Mouse (Mus musculus): ENCODE measurements around the gene Il12rb2.

Il12rb2 gene

DNA sequence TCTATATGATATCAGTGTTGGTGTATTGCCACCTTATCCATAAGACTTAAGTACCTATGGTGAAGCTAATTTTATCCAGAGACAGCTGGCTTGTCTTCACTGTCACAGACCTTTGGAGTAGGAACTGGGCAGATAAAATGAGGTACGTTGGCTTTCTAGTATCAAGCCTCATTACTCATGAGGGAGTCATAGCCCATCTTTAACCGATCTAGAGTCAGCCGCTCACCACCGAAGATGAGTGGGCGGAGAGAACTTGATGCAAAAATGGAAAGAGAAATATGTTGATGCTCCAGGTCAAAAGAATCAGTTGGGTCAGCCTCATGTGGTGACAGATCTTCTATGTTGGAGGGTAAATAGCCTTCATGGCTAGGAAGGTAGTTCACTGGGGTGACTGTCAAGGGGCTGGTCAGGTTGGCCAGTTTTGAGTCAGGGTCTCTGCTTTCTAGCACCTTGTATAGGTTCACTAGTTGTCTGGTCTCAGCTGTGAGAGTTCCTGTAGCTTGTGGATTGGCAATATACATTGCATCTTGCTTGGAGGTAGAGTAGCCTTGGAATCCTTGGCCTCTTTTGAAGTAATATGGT lies 83.9 kb downstream of the Il12rb2 start:
- no peak for DNase-seq

DNA sequence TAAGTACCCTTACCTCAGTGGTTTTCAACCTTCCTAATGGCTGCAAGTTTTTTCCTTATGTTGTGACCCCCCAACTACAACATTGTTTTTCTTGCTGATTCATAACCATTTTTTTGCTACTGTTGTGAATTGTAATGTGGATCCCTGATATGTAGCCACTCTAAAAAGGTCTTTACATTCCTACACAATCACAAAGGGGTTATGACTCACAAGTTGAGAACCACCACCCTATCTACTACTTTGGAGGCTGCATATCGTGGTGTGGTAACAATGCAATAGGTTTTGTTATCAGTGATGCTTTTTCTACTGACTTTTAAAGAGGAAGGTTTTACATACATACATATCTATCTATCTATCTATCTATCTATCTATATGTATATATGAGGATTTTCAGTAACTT lies 93.1 kb downstream of the Il12rb2 start:
- DNase-seq, result no peak

DNA sequence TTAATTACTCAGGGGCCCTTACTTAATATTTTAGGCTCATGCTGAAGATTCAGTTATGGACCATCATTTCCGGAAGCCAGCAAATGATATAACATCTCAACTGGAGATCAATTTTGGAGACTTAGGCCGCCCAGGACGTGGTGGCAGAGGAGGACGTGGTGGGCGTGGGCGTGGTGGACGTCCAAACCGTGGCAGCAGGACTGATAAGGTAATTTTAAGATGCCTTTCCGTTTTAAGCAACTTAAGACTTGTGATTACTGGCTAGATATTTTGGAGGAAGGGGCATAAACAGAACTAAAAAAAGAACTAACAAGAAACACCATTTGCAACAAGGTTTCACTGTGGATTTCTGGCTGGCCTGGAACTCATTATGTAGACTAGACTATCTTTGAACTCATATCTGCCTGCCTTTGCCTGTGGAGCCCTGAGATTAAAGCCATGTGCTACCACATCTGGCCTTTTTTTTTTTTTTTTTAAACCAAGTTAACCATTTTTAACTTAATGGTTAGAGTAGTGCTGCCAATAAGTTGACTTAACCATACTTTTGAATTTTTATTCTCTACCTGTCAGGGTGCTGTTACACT lies 94.3 kb downstream of the Il12rb2 start:
- no peak for DNase-seq

DNA sequence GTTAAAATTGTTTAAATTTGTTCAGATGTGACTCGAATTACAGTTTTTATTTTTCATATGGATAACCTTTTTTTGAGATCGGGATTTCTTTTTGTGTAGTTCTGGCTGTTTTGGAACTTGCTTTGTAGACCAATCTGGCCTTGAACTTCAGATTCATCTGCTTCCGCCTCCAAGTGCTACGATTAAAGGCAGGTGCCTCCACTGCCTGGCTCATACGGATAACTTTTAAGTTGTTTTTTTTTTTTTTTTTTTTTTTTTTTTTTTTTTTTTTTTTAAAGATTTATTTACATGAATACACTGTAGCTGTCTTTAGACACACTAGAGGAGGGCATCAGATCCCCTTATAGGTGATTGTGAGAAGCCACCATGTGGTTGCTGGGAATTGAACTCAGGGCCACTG lies 98.0 kb downstream of the Il12rb2 start:
- no peak for DNase-seq

DNA sequence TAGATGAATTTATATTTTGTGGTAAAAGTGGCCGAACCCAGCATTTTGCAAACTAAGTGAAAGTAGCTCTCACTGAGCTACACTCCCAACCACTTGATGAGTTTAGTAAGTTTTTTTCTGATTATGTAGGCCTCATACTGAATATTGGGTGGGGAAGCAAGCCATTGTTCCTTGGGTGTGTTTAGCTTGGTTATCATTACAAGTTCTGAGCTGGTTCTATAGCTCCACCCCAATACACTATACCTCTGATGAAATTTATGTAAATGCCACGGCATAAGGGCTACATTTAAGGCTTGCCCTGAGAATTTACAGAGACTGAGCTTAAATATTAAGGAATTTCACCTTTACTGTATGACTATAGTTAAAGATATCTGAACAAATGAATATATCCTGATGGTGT lies 106.5 kb downstream of the Il12rb2 start:
- DNase-seq, result no peak

DNA sequence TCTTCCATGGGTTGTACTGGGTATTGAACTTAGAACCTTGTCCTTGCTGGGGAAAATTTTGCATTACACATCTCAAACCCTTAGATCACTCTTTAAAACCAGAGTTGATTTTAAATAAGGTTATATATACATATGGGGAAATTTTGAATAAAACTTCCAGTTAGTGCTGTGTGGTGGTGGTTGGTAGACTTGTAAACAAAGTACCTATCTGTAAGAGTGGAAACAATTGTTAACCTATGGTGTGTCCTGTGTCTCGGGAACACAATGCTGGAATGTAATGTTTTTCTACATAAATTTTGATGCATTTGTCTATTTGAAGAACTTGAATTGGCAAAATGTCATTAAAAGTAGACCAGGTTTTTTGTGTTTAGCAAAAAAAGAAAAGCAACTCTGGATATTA lies 107.0 kb downstream of the Il12rb2 start:
- no peak for DNase-seq

DNA sequence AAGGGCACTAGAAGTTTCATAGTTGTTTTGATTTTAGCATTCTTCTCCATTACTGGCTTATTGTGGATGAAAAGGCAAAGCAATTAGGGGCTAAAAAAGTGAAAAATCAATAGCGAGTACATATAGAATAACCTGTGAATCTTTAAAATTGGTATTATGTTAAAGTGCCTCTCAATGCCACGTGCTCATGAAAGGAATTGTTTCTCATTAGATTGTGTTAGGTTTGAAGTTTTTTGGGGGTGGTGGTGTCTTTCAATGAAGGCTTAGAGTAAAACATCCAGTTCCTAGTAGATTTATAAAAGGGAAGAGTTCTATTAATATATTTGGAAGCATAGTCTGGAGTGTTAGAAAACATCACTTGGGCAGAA lies 107.8 kb downstream of the Il12rb2 start:
- DNase-seq, result no peak

DNA sequence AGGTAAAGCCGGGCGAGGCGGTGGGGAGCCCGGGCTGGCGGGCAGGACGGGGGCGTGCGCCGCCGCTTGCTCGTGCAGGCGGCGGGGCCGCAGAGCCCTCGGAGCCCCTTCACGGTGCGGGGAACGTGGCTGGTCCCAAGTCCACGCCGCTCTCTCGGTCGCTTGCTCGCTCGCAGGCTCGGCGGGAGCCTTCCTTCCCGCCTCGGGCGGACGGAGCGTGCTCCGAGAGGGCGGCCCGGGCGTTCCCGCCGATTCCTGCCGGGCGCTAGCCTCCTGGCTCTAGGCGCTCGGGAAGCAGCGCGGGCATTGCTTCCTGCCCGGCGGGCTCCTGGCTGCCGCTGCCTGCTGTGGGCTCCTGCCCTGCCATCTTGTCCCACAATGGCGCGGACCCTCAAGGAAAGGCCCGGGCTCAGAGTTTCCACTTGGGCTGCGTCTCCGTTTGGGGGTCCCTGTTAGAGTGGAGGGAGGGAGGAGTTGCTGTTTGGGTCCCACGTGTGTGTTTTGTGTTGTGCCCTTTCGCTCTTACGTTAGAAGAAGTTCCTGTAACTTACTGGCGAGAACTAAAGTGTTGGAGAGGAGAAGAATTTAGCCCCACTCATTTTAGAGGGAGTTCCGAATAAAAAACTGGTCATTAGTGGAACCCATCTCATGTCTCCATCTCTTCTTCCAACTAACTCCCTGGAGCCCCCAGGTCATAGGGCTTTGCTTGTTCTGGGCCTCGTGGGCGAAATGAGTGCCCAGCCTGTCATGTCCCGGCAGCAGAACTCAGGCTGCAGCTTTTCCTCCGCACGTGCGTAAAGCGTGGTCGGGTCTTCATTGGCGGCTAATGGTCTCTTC lies 108.4 kb downstream of the Il12rb2 start:
- peak; percentile 8 to 39 for DNase-seq

DNA sequence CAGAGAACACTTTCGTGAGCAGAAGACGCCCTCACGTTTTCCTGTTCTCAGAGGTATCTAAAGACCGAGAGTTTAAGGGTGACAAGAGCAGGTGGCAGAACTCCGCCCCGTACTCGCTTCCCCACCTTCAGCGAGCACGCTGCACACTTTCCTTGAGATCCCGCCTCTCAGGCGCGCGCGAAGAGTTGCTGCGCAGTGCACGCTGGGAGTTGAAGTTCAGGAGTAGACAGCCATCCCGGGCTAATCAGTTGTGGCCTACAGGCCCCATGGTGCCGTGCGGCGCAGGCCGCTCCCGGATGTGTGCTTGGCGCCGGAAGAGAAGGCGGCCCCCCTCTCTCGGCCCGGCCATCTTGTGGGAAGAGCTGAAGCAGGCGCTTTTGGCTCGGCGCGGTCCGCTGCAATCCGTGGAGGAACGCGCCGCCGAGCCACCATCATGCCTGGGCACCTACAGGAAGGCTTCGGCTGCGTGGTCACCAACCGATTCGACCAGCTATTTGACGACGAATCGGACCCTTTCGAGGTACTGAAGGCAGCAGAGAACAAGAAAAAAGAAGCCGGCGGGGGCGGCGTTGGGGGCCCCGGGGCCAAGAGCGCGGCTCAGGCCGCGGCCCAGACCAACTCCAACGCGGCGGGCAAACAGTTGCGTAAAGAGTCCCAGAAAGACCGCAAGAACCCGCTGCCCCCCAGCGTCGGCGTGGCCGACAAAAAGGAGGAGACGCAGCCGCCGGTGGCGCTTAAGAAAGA lies 109.2 kb downstream of the Il12rb2 start:
- DNase-seq, result peak; percentile 94 to 96

DNA sequence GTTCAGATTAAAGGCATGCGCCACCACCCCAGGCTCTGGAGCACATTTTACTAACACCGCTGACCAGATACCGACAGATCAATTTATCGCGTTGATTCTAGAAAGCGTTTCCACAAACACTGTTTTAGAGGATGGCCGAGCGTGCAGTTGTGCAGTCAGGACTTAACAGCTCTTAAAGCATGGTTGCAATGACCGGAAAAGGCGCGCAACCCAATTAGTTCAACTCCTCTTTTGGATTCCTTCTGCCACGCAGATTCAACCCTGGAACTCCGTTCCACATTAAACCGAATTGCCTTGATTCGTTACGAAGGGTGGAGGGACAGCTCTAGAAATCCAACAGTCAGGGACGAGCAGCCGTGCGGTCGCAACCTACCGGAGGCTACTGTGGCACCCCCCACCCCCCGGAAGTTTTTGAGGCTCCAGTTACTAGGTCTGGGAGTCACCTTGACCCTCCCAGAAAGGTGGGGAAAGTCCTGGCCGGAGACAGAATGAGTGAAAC lies 109.8 kb downstream of the Il12rb2 start:
- DNase-seq, result no peak

DNA sequence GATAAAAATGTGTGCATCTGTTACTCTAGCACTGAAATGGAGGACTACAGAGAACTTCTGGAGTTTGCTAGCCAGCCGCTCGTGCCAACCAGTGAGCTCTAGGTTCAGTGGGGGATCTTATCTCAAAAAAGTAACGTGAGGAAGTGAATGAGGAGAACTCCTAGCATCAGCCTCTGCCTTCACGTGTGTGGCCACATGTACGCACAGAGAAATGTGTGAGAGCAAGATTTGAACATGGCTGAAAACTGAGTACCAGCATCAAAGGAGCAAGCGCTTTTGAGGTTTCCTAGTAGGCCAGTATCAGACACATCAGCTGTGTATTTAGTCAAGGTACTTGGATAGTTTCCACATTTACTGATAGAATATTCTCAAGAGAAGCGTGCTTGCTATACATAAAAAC lies 111.1 kb downstream of the Il12rb2 start:
- no peak for DNase-seq

DNA sequence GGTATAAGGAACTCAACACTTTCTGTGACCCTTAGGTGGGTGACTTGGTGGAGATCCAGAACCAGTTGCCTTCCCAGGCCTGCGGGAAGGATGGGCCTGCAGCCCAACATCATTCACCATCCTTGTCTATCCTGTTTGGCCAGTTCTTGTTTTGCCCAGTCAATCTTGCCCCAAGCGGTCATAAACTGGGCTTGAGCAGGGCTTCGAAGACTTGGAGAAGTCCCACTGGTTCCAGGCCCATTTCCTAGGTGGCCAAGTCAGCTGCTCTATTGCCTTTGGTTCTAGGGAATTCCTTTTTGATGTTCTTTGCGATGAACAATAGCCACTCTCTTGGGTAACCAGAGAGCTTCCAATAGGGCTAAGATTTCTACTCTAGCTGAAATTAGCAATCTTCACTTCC lies 124.9 kb downstream of the Il12rb2 start:
- DNase-seq, result no peak

DNA sequence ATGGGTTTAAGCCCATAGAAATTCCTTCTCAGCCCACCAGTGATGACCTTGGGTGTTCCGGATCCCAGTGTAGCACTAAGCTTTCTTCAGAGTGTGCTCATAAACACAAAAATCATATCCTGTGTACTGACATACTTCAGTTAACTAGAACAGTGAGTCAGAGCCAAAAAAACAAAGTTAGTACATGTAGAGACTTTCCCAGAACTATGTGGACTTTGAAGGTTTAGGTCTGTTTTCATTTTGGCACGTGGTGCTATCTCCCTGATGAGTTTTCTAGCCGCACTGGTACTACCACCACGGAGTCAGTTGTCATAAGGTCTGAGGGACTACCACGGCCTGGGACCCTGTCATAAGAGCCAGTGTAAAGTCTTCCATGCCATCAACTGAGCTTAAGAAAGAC lies 131.5 kb downstream of the Il12rb2 start:
- no peak for DNase-seq

DNA sequence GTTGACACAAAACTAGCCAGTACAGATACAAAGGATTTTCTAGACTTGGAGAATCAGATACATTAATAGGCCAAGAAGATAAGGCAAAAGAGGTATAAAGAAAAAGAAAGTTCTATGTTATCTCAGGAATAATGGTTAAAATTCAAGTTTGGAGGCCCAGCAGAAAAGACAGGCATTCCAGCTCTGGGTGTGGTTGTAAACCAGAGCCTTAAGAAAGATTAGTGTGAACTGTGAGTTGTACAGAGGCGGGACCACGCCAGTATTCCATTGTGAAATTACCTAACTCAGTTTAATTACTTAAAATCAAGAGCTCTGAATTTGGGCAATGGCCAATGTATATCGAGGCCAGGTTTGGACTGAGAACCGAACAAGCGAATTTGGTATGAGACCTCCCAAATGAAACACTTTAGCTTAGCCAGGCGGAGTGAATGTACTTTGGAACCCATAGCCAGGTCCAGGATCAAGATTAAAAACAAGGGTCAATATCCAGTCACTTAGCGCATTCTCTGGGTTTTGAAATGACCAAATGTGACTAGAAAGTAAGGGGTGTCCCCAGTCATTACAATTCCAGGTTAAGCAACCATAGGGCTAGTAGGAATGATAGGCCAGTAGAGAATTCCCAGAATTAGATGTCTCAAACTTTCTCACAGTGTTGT lies 132.1 kb downstream of the Il12rb2 start:
- no peak for DNase-seq

Measured in cerebellum, postnatal 25 days (tissue).